Mouse (Mus musculus): Measurements from ENCODE around the gene Clic4.

DNA sequence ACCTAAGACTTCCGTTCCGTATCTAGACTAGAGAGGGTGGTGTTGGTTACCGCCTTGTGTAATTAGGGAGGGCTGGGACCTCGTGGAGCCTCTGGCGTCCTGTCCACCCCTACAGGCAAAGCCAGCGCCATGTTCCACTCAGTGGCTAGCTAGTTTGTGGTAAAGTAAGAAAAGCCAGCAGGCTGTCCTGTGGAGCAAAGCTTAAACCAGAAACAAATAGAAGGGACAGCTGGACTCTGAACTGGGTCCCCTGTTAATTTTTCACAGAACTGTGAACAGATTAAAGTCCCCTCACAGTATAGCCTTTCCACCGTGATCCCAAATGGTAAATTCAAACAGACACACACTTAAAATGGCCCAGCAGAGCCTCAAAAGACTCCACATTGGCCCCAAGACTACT is 2.1 kb upstream of the Clic4 start:
- TF ChIP-seq CTCF (IDR thresholded peaks at IDR 0.05; ENCODE audit: borderline replicate concordance, control insufficient read depth, extremely low read depth, insufficient read depth, low read length, poor library complexity) = no peak
- TF ChIP-seq POLR2A (IDR thresholded peaks at IDR 0.05; ENCODE audit: control insufficient read depth, extremely low read depth, insufficient read depth, low read length, poor library complexity) = no peak

Measured in thymus, adult 2 months (tissue).